Mouse (Mus musculus) limb, embryonic 13.5 days (tissue): ENCODE data around the gene Wdr35. TPM values are rescaled to one million over a fixed set of nuclear protein-coding genes. Genes with fewer than 3 reads are reported as not detected.
"Not testable (repeated sequence)": the region's sequence is repeated elsewhere in the genome, so short reads cannot be mapped to it uniquely, and the experiment has no call there.

Source experiments
- ATAC-seq: fragments of 200-750 bp; cut with Nextera tagmentation; 2 replicates; pipeline ENCODE4 v1.8.0; 2017; ENCODE audit warnings: low read depth, moderate number of reproducible peaks, moderate TSS enrichment; ENCODE audit not compliant: low FRiP score
- H3K27ac ChIP-seq: fragments of 300-500 bp; sonication (generic); 2 replicates; pipeline ENCODE4 v1.5.1; 2015; ENCODE audit warnings: inconsistent platforms, mild to moderate bottlenecking, moderate library complexity
- H3K27me3 ChIP-seq: fragments of 300-500 bp; sonication (generic); 2 replicates; pipeline ENCODE4 v1.6.1; 2015; ENCODE audit warnings: mild to moderate bottlenecking, inconsistent platforms
- H3K36me3 ChIP-seq: fragments of 300-500 bp; sonication (generic); 2 replicates; pipeline ENCODE4 v1.6.1; 2015; ENCODE audit warnings: inconsistent platforms, mild to moderate bottlenecking, moderate library complexity
- H3K4me1 ChIP-seq: fragments of 300-500 bp; sonication (generic); 2 replicates; pipeline ENCODE4 v1.6.1; 2015; ENCODE audit warnings: inconsistent platforms
- H3K4me2 ChIP-seq: fragments of 300-500 bp; sonication (generic); replicated peaks from 2 replicates; pipeline ENCODE4 v1.6.1; 2015; ENCODE audit warnings: inconsistent platforms, mild to moderate bottlenecking, moderate library complexity
- H3K4me3 ChIP-seq: fragments of 300-500 bp; sonication (generic); 2 replicates; pipeline ENCODE4 v1.5.1; 2015; ENCODE audit warnings: moderate library complexity, mild to moderate bottlenecking, inconsistent platforms
- H3K9ac ChIP-seq: fragments of 300-500 bp; sonication (generic); 2 replicates; pipeline ENCODE4 v1.6.1; 2015; ENCODE audit warnings: mild to moderate bottlenecking, inconsistent platforms
- H3K9me3 ChIP-seq: fragments of 300-500 bp; sonication (generic); 2 replicates; pipeline ENCODE4 v1.6.1; 2016; ENCODE audit warnings: inconsistent platforms
- WGBS: fragments of 180-500 bp; shearing (Covaris S2); methylation state at CpG from one replicate; pipeline ENCODE4 v1.1.7; 2015; 5-methylcytosine and 5-hydroxymethylcytosine counted together
- polyA plus RNA-seq: library from polyadenylated mRNA; unstranded; fragments of >200 nt; fragmentation: Nextera tagmentation; extraction: Ambion mirVana; gene quantifications from 2 replicates; pipeline ENCODE4 v1.2.1, GENCODE M21; 2015

Gene Wdr35
- 28.6 and 29.9 TPM in 2 replicates for polyA plus RNA-seq

DNA sequence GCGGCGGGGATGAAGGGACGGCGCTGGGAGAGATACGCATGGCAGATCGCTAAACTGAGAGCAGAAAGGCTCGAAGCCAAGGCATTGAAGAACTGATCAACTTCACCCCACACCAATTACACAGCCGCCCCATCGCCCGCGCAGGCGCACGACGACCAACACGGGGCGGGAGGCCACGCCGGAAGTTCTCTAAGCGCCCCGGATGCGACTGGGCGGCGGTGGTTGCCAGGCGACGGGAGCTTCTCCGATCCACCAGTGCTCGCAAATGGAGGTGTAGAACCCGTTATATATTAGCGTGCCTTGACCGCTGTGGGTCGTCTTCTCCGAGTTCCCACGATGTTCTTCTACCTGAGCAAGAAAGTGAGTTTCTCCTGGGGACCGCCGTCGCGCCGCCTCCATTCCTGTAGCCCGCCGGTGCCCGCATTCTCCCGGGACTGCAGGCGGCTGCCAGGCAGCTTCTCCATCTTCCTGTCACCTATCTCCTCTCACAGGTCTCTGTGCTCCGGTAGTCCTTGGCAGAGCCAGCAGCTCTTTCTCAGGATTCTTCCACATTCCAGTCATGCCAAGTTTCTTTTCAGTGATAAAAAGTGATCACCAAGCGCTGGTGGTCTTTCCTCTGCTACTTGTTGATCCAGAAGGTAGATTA is at the start of gene Wdr35:
Wdr35 (plus strand) TSS at position 73 of the 646 bp plus-strand sequence.
- Histone ChIP-seq H3K36me3 (peaks cover 9% of the 10 kb centered on the region), H3K4me3 (peak within 1 kb of the TSS; percentile 74), H3K4me2 (peak within 1 kb of the TSS; percentile 88), H3K27ac (peak within 1 kb of the TSS; percentile 52), H3K27me3 (no peaks in the 10 kb centered on the region), H3K9ac (peak within 1 kb of the TSS; percentile 72), H3K4me1 (peaks cover 19% of the 10 kb centered on the region), H3K9me3 (no peaks in the 10 kb centered on the region)
- 1% methylated on average over 45 of the region's 45 CpGs for WGBS
- ATAC-seq = peak; percentile 85

DNA sequence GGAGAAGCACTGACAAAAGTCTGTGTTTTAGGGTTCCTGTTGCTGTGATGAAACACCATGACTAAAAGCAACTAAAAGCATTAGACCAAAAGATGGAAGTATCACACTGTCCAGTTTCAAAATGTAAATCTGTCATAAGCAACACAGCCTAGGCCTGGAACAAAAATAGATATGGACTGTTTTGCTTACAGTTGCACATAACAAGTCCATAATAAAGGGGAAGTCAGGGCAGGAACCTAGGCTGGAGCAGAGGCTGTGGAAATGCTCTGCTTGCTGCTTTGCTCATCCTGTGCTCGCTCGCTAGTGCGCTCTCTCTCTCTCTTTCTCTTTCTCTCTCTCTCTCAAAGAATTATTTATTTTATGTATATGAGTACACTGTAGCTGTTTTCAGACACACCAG is 46.0 kb upstream of the Wdr35 start:
- no peak overlapping the region for H3K4me3 ChIP-seq
- H3K4me2 ChIP-seq = no peak overlapping the region
- no peak for ATAC-seq
- 94% methylated on average over 3 of the region's 3 CpGs for WGBS
- no peak overlapping the region for H3K9ac ChIP-seq
- H3K36me3 ChIP-seq = peaks cover 39% of the 10 kb centered on the region
- H3K27me3 ChIP-seq = no peaks in the 10 kb centered on the region
- peaks cover 58% of the 10 kb centered on the region for H3K4me1 ChIP-seq
- no peaks in the 10 kb centered on the region for H3K9me3 ChIP-seq
- no peak overlapping the region for H3K27ac ChIP-seq

DNA sequence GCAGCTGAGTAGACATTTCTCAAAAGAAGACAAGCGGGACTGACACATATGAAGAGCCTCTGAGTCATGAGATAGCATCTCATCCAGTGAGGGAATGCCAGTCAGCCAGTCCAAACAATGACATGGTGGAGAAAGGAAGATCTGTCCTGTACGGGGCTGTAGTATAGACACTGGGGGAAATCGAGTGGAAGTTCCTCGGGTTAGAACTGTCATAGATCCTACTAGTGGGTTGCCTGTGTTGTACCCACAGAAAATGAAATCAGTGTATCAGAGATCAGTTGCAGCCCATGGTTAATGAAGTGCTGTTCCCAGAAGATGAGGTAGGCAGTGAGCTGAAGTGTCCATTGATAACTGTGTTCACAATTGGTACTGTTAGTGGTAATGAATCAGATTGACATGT is 44.9 kb upstream of the Wdr35 start:
- Histone ChIP-seq H3K9ac (no peak overlapping the region), H3K9me3 (no peaks in the 10 kb centered on the region), H3K4me3 (no peak overlapping the region), H3K36me3 (peaks cover 49% of the 10 kb centered on the region), H3K4me1 (peaks cover 49% of the 10 kb centered on the region), H3K4me2 (no peak overlapping the region), H3K27ac (no peak overlapping the region), H3K27me3 (no peaks in the 10 kb centered on the region)
- no peak for ATAC-seq
- WGBS = 91% methylated on average over 4 of the region's 4 CpGs

DNA sequence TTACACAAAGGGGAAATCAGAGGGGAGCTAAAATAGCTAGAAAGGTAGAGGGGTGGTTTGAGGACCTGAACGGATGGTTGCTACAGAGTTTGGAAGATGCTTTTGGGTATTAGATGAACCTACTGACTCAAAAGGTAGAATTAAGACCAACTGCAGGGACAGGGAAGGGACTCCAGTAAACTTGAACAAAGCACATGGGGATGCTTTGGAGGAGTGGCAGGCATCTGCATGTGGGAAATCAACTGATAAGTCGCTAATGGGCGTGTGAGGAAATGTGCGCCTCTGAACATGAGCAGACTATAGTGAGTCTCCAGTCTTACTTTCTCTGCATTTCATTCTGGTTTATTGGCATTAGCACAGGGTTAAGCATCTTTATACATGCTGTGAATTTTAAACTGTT is 42.6 kb upstream of the Wdr35 start:
- 84% methylated on average over 4 of the region's 4 CpGs for WGBS
- Histone ChIP-seq H3K9me3 (no peaks in the 10 kb centered on the region), H3K36me3 (peaks cover 56% of the 10 kb centered on the region), H3K4me1 (peaks cover 38% of the 10 kb centered on the region), H3K4me3 (no peak overlapping the region), H3K27me3 (no peaks in the 10 kb centered on the region), H3K4me2 (no peak overlapping the region), H3K27ac (no peak overlapping the region), H3K9ac (no peak overlapping the region)
- ATAC-seq = no peak

DNA sequence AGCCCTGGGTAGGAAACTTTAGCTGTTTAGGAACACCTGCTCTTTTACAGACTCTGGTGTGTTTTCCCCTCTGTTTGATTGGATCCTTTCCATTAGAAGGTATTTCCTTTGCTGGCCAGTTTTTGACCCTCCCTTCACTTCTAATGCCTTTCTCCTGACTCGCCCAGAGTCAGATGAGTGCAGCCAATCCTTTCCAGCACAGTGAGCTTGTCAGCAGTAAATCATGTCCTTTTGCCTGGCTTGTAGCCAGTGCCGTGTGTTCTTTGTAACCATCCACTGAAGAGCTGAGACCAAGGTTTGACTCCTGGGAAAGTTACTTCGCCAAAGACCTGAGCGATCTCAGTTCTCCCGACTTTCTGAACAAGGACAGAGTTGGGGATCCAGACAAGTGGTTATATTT is 38.3 kb upstream of the Wdr35 start:
- WGBS = 61% methylated on average over 5 of the region's 5 CpGs
- H3K36me3 ChIP-seq = peaks cover 74% of the 10 kb centered on the region

DNA sequence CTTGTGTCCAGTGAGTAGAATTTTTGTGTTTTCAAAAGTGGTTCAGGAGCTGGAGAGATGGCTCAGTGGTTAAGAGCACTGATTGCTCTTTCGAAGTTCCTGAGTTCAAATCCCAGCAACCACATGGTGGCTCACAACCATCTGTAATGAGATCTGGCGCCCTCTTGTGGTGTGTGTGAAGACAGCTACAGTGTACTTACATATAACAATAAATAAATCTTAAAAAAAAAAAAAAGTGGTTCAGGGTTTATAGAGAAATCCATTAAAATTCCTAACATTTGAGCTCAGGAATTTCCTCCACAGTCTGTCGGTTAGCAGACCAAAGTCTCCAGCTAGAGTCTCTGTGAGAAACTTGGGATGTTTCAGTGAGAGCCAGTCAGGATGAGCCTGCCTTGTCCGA is 37.5 kb upstream of the Wdr35 start:
- not testable (repeated sequence) for H3K4me2 ChIP-seq, H3K27me3 ChIP-seq, H3K4me3 ChIP-seq, H3K4me1 ChIP-seq, H3K9me3 ChIP-seq, H3K27ac ChIP-seq, H3K9ac ChIP-seq, ATAC-seq
- WGBS = 60% methylated on average over 4 of the region's 4 CpGs
- H3K36me3 ChIP-seq = peaks cover 74% of the 10 kb centered on the region

More for the DNA sequence above, 38.3 kb upstream of the Wdr35 start:
- H3K9ac ChIP-seq = no peak overlapping the region
- no peak overlapping the region for H3K4me2 ChIP-seq
- H3K4me3 ChIP-seq = no peak overlapping the region
- ATAC-seq = no peak
- no peaks in the 10 kb centered on the region for H3K27me3 ChIP-seq
- no peaks in the 10 kb centered on the region for H3K9me3 ChIP-seq
- H3K27ac ChIP-seq = no peak overlapping the region
- H3K4me1 ChIP-seq = peaks cover 13% of the 10 kb centered on the region; the same call in 1 of the 2 replicates

DNA sequence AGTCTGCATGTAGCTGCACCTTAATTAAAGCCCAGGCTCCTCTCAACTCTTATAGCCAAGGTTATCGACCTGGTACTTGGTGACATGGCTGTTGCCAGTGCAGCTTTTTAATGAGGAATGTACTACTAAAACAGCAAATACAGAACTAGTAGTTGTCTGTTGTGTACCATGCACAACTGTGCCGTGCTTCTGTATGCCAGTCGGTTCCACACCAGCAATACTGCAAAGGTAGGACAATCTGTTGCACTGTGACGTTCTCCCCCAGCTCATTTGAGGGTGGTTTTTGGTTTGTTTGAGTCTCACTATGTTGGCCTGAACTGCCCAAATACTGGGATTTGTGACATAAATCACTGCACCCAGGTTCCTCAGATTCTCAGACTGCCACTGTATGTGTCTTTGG is 34.2 kb upstream of the Wdr35 start:
- Histone ChIP-seq H3K4me2 (no peak overlapping the region), H3K4me1 (0 out of 2 replicates have a peak, but pooled peaks cover 2% of the 10 kb centered on the region), H3K9ac (no peak overlapping the region), H3K4me3 (no peak overlapping the region), H3K36me3 (peaks cover 52% of the 10 kb centered on the region), H3K27me3 (no peaks in the 10 kb centered on the region), H3K9me3 (no peaks in the 10 kb centered on the region), H3K27ac (no peak overlapping the region)
- WGBS = 88% methylated on average over 4 of the region's 4 CpGs
- ATAC-seq = no peak

DNA sequence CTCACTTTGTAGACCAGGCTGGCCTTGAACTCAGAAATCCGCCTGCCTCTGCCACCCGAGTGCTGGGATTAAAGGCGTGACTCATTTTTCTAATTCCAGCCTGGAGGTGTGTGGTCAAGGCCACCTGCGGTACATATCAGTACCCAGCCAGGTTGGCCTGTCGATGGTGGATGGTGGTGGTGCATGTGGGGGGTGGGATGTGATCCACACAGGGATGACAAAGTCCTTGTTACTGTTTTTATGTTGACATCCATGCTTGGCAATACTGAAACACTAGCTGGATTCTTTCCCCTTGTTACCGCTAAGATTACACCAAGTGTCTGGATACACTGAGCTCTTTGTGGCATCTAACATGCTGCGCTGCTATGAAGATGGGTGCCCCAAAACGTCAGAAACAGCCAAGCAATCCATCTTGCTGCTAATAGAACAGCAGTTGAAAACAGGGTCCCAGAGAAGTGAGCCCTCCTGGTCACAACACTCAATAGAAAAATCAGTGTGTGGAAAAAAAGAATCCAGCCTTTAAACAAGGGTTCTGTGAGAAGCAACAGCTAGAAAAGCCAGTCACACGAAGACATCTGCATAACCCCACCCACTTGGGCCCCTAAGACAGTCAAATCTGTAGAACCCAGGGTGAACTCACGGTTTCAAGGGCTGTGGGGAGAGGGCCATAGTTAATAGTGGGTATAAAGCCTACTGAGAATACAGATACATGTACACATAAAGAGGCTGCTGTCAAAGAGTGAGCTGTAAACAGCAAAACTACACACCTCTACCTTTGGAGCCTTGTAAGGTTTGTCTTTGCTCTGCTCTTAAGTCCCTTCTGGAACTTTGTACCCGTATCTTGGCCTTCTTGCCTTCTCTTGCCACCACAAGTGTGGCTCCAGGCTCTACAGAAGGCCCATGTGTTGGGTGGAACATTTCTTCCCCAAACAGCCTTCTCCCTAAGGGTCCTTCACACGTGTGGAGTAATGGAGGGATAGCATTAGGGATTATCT is 33.4 kb upstream of the Wdr35 start:
- Histone ChIP-seq H3K9me3 (no peaks in the 10 kb centered on the region), H3K9ac (no peak overlapping the region), H3K4me3 (no peak overlapping the region), H3K36me3 (peaks cover 44% of the 10 kb centered on the region), H3K4me2 (no peak overlapping the region), H3K27me3 (no peaks in the 10 kb centered on the region), H3K4me1 (0 out of 2 replicates have a peak, but pooled peaks cover 2% of the 10 kb centered on the region), H3K27ac (no peak overlapping the region)
- WGBS = 70% methylated on average over 12 of the region's 12 CpGs
- no peak for ATAC-seq

DNA sequence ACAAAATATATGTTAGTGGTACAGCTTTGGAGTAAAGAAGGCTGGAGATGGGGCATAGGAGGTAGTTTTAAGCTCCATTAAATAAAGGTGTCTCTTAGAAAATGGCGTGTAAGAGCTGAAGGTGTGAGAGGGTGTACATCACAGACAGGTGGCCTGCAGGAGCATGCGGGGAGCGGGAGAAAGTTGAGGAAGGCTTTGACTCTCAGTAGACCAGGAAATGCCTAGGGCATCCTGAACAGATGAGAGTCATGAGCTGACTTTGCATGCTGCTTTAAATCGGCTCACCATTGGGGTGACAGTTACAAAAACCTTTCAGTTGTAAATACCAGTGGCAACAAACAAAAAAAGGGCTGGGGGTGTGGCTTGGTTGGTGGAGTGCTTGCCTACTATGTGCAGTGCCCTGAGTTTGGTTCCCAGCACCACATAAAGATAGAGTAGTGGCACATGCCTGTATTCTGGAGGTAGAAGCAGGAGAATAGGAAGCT is 32.5 kb upstream of the Wdr35 start:
- H3K27ac ChIP-seq = no peak overlapping the region
- H3K27me3 ChIP-seq = no peaks in the 10 kb centered on the region
- no peak overlapping the region for H3K9ac ChIP-seq
- 0 out of 2 replicates have a peak, but pooled peaks cover 2% of the 10 kb centered on the region for H3K4me1 ChIP-seq
- no peak overlapping the region for H3K4me3 ChIP-seq
- H3K36me3 ChIP-seq = peaks cover 35% of the 10 kb centered on the region
- H3K4me2 ChIP-seq = no peak overlapping the region
- no peak for ATAC-seq
- no peaks in the 10 kb centered on the region for H3K9me3 ChIP-seq
- WGBS = 63% methylated on average over 4 of the region's 4 CpGs

DNA sequence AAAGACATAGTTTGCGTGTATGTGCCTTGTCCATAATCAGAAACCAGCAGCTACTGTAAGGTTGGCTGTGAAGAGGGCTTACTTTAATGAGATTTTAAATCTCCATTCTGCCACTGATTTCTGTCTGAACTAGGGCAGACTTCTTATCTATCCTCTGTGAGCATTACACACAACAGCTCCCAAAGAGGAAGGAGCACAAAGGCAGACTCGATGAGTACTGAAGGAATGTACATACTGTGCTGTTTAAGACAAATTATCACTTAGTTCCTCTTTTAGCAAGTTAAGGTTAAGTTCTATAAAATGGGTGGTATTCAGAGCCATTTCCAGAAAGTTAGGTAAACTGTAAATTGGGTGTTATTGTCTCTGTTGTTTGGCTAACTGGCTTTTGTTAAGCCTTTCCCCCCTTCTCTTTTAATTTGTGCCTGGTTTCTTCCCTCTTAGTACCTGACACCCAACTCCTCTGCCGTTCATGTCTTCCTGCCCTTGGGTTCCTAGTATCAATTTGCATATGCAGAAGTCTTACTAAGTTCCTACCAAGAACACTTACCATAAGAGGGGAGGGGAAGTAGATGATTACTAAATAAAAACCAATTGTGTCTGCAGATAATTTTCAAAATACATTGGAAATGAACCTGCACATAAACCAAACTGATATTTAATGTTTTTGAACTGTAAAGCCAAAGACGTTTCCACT is 31.8 kb upstream of the Wdr35 start:
- 58% methylated on average over 4 of the region's 4 CpGs for WGBS
- ATAC-seq = no peak

DNA sequence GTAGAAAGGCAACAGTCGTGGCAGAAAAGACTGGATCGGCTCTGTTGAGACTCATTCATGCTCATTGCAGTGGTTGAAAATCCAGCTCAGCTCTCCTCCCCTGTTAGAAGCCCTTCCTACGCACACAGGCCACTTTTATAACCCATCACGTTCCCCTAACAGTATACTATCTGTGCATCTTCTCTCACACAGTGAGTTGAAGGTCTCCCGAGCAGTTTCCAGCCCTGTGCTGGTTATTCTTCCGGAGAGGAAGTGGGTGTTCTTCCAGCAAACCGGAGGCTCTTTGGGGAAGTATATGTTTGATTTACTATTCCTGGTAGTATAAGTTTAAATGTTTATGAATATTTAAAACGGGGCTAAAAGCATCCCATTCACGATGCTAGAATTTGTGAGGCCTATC is 26.5 kb upstream of the Wdr35 start:
- Histone ChIP-seq H3K4me3 (peak overlapping the region; percentile 52; the same call in 1 of the 2 replicates), H3K9me3 (no peaks in the 10 kb centered on the region), H3K36me3 (no peaks in the 10 kb centered on the region), H3K27me3 (no peaks in the 10 kb centered on the region; the same call in 1 of the 2 replicates), H3K4me2 (peak overlapping the region; percentile 98), H3K27ac (no peak overlapping the region), H3K4me1 (peaks cover 21% of the 10 kb centered on the region), H3K9ac (peak overlapping the region; percentile 66)
- no peak for ATAC-seq
- 50% methylated on average over 9 of the region's 9 CpGs for WGBS

More for the DNA sequence above, 31.8 kb upstream of the Wdr35 start:
- Histone ChIP-seq H3K27me3 (no peaks in the 10 kb centered on the region), H3K27ac (no peak overlapping the region), H3K4me1 (no peaks in the 10 kb centered on the region), H3K4me3 (no peak overlapping the region), H3K4me2 (no peak overlapping the region), H3K36me3 (peaks cover 29% of the 10 kb centered on the region), H3K9ac (no peak overlapping the region), H3K9me3 (no peaks in the 10 kb centered on the region)
